Mouse (Mus musculus): Measurements from ENCODE around the gene Fat4. TPM values are rescaled to one million over a fixed set of nuclear protein-coding genes. Genes with fewer than 3 reads are reported as not detected.

Gene Fat4
- polyA plus RNA-seq, 1 experiment: 1.0 TPM

- H3K27me3 ChIP-seq (ENCODE audit: control insufficient read depth, insufficient read depth, low read length): no peaks in the 10 kb centered on the region
- no peak overlapping the region for H3K27ac ChIP-seq (ENCODE audit: control insufficient read depth, insufficient read depth, low read depth, low read length)
- no peaks in the 10 kb centered on the region for H3K4me1 ChIP-seq (ENCODE audit: control insufficient read depth, insufficient read depth, low read length)
- TF ChIP-seq CTCF (IDR thresholded peaks at IDR 0.05; ENCODE audit: control insufficient read depth, insufficient read depth, insufficient replicate concordance, low read depth, low read length): no peak
- TF ChIP-seq POLR2A (IDR thresholded peaks at IDR 0.05; ENCODE audit: control insufficient read depth, low read depth, low read length): no peak
- H3K4me3 ChIP-seq (ENCODE audit: control insufficient read depth, low read depth, low read length): no peak overlapping the region
- no peaks in the 10 kb centered on the region for H3K36me3 ChIP-seq (ENCODE audit: control insufficient read depth, insufficient read depth, low read length)
These were observed 80.7 kb downstream of the Fat4 start for GRCm38 (mm10) chr3:38967480-38967879.

- Histone ChIP-seq H3K36me3 (ENCODE audit: control insufficient read depth, insufficient read depth, low read length) (no peaks in the 10 kb centered on the region), H3K4me1 (ENCODE audit: control insufficient read depth, insufficient read depth, low read length) (no peaks in the 10 kb centered on the region; the same call in 1 of the 2 replicates), H3K27ac (ENCODE audit: control insufficient read depth, insufficient read depth, low read depth, low read length) (no peak overlapping the region), H3K4me3 (ENCODE audit: control insufficient read depth, low read depth, low read length) (no peak overlapping the region), H3K27me3 (ENCODE audit: control insufficient read depth, insufficient read depth, low read length) (no peaks in the 10 kb centered on the region)
- TF ChIP-seq POLR2A (IDR thresholded peaks at IDR 0.05; ENCODE audit: control insufficient read depth, low read depth, low read length) (no peak), CTCF (IDR thresholded peaks at IDR 0.05; ENCODE audit: control insufficient read depth, insufficient read depth, insufficient replicate concordance, low read depth, low read length) (no peak)
These were observed 99.6 kb downstream of the Fat4 start for GRCm38 (mm10) chr3:38986379-38986778.

- H3K27ac ChIP-seq (ENCODE audit: control insufficient read depth, insufficient read depth, low read depth, low read length): no peak overlapping the region
- no peaks in the 10 kb centered on the region for H3K36me3 ChIP-seq (ENCODE audit: control insufficient read depth, insufficient read depth, low read length)
- H3K4me1 ChIP-seq (ENCODE audit: control insufficient read depth, insufficient read depth, low read length): no peaks in the 10 kb centered on the region
- TF ChIP-seq CTCF (IDR thresholded peaks at IDR 0.05; ENCODE audit: control insufficient read depth, insufficient read depth, insufficient replicate concordance, low read depth, low read length) (no peak), POLR2A (IDR thresholded peaks at IDR 0.05; ENCODE audit: control insufficient read depth, low read depth, low read length) (no peak)
- no peaks in the 10 kb centered on the region for H3K27me3 ChIP-seq (ENCODE audit: control insufficient read depth, insufficient read depth, low read length)
- H3K4me3 ChIP-seq (ENCODE audit: control insufficient read depth, low read depth, low read length): no peak overlapping the region
These were observed 102.4 kb downstream of the Fat4 start for GRCm38 (mm10) chr3:38989181-38989580.

GRCm38 (mm10) chr3:39000011-39000410 is 113.3 kb downstream of the Fat4 start:
- TF ChIP-seq CTCF (IDR thresholded peaks at IDR 0.05; ENCODE audit: control insufficient read depth, insufficient read depth, insufficient replicate concordance, low read depth, low read length) (no peak), POLR2A (IDR thresholded peaks at IDR 0.05; ENCODE audit: control insufficient read depth, low read depth, low read length) (no peak)
- H3K4me1 ChIP-seq (ENCODE audit: control insufficient read depth, insufficient read depth, low read length): no peaks in the 10 kb centered on the region
- H3K36me3 ChIP-seq (ENCODE audit: control insufficient read depth, insufficient read depth, low read length): no peaks in the 10 kb centered on the region
- no peak overlapping the region for H3K4me3 ChIP-seq (ENCODE audit: control insufficient read depth, low read depth, low read length)
- H3K27me3 ChIP-seq (ENCODE audit: control insufficient read depth, insufficient read depth, low read length): no peaks in the 10 kb centered on the region
- H3K27ac ChIP-seq (ENCODE audit: control insufficient read depth, insufficient read depth, low read depth, low read length): no peak overlapping the region

GRCm38 (mm10) chr3:39010544-39010943 is 123.8 kb downstream of the Fat4 start:
- H3K4me3 ChIP-seq (ENCODE audit: control insufficient read depth, low read depth, low read length): peak overlapping the region; percentile 68
- no peaks in the 10 kb centered on the region; the same call in 1 of the 2 replicates for H3K4me1 ChIP-seq (ENCODE audit: control insufficient read depth, insufficient read depth, low read length)
- no peak for TF ChIP-seq POLR2A (IDR thresholded peaks at IDR 0.05; ENCODE audit: control insufficient read depth, low read depth, low read length)
- TF ChIP-seq CTCF (IDR thresholded peaks at IDR 0.05; ENCODE audit: control insufficient read depth, insufficient read depth, insufficient replicate concordance, low read depth, low read length): no peak
- H3K27ac ChIP-seq (ENCODE audit: control insufficient read depth, insufficient read depth, low read depth, low read length): no peak overlapping the region
- no peaks in the 10 kb centered on the region for H3K27me3 ChIP-seq (ENCODE audit: control insufficient read depth, insufficient read depth, low read length)
- H3K36me3 ChIP-seq (ENCODE audit: control insufficient read depth, insufficient read depth, low read length): no peaks in the 10 kb centered on the region

GRCm38 (mm10) chr3:39017633-39018032 is 130.9 kb downstream of the Fat4 start:
- Histone ChIP-seq H3K36me3 (ENCODE audit: control insufficient read depth, insufficient read depth, low read length) (no peaks in the 10 kb centered on the region), H3K27ac (ENCODE audit: control insufficient read depth, insufficient read depth, low read depth, low read length) (no peak overlapping the region), H3K27me3 (ENCODE audit: control insufficient read depth, insufficient read depth, low read length) (no peaks in the 10 kb centered on the region), H3K4me1 (ENCODE audit: control insufficient read depth, insufficient read depth, low read length) (no peaks in the 10 kb centered on the region), H3K4me3 (ENCODE audit: control insufficient read depth, low read depth, low read length) (no peak overlapping the region)
- TF ChIP-seq CTCF (IDR thresholded peaks at IDR 0.05; ENCODE audit: control insufficient read depth, insufficient read depth, insufficient replicate concordance, low read depth, low read length) (no peak), POLR2A (IDR thresholded peaks at IDR 0.05; ENCODE audit: control insufficient read depth, low read depth, low read length) (no peak)

GRCm38 (mm10) chr3:39036113-39036512 is 149.4 kb downstream of the Fat4 start:
- Histone ChIP-seq H3K27me3 (ENCODE audit: control insufficient read depth, insufficient read depth, low read length) (no peaks in the 10 kb centered on the region), H3K4me1 (ENCODE audit: control insufficient read depth, insufficient read depth, low read length) (no peaks in the 10 kb centered on the region), H3K4me3 (ENCODE audit: control insufficient read depth, low read depth, low read length) (no peak overlapping the region), H3K27ac (ENCODE audit: control insufficient read depth, insufficient read depth, low read depth, low read length) (no peak overlapping the region), H3K36me3 (ENCODE audit: control insufficient read depth, insufficient read depth, low read length) (no peaks in the 10 kb centered on the region)
- no peak for TF ChIP-seq CTCF (IDR thresholded peaks at IDR 0.05; ENCODE audit: control insufficient read depth, insufficient read depth, insufficient replicate concordance, low read depth, low read length)
- TF ChIP-seq POLR2A (IDR thresholded peaks at IDR 0.05; ENCODE audit: control insufficient read depth, low read depth, low read length): no peak

- no peaks in the 10 kb centered on the region for H3K4me1 ChIP-seq (ENCODE audit: control insufficient read depth, insufficient read depth, low read length)
- no peak overlapping the region for H3K27ac ChIP-seq (ENCODE audit: control insufficient read depth, insufficient read depth, low read depth, low read length)
- H3K4me3 ChIP-seq (ENCODE audit: control insufficient read depth, low read depth, low read length): no peak overlapping the region
- no peaks in the 10 kb centered on the region for H3K27me3 ChIP-seq (ENCODE audit: control insufficient read depth, insufficient read depth, low read length)
- TF ChIP-seq CTCF (IDR thresholded peaks at IDR 0.05; ENCODE audit: control insufficient read depth, insufficient read depth, insufficient replicate concordance, low read depth, low read length): no peak
- no peak for TF ChIP-seq POLR2A (IDR thresholded peaks at IDR 0.05; ENCODE audit: control insufficient read depth, low read depth, low read length)
- H3K36me3 ChIP-seq (ENCODE audit: control insufficient read depth, insufficient read depth, low read length): no peaks in the 10 kb centered on the region
These were observed 159.7 kb downstream of the Fat4 start for GRCm38 (mm10) chr3:39046425-39046824.
